Mouse (Mus musculus): ENCODE data around the gene Ctnna2. TPM values are rescaled to one million over a fixed set of nuclear protein-coding genes. Genes with fewer than 3 reads are reported as not detected.

The Ctnna2 gene
- total RNA-seq, 4 experiments from 2014 or later: 80.6 to 88.0 (median 82.3) TPM

GRCm38 (mm10) chr6:77286317-77286716 is 693.2 kb downstream of the Ctnna2 start:
- DNase-seq (ENCODE audit: low spot score in 2 of 2): no peak

- peak; percentile 24 to 30 for DNase-seq (ENCODE audit: low spot score in 2 of 2)
Observed at GRCm38 (mm10) chr6:77278794-77279193, 700.7 kb downstream of the Ctnna2 start.

GRCm38 (mm10) chr6:77265163-77265562 is 714.3 kb downstream of the Ctnna2 start:
- DNase-seq (ENCODE audit: low spot score in 2 of 2): no peak

- peak; percentile 22 to 33 for DNase-seq (ENCODE audit: low spot score in 2 of 2)
Observed at GRCm38 (mm10) chr6:77257358-77258105, 722.0 kb downstream of the Ctnna2 start.

- no peak for DNase-seq (ENCODE audit: low spot score in 2 of 2)
Observed at GRCm38 (mm10) chr6:77256348-77256747, 723.2 kb downstream of the Ctnna2 start.

- peak; percentile 42 to 52 for DNase-seq (ENCODE audit: low spot score in 2 of 2)
Observed at GRCm38 (mm10) chr6:77253480-77253879, 726.0 kb downstream of the Ctnna2 start.

- DNase-seq (ENCODE audit: low spot score in 2 of 2): peak; percentile 44 to 47
Observed at GRCm38 (mm10) chr6:77243541-77244231, 735.8 kb downstream of the Ctnna2 start.

- DNase-seq (ENCODE audit: low spot score in 2 of 2): peak; percentile 82 to 84
Observed at GRCm38 (mm10) chr6:77242601-77243406, 736.7 kb downstream of the Ctnna2 start, which contains the start of gene Lrrtm1. TSS of gene Lrrtm1 (plus strand) at chr6:77242689.

- DNase-seq (ENCODE audit: low spot score in 2 of 2): no peak
Observed at GRCm38 (mm10) chr6:77240426-77240825, 739.1 kb downstream of the Ctnna2 start.

GRCm38 (mm10) chr6:77222849-77223638 is 756.5 kb downstream of the Ctnna2 start:
- DNase-seq (ENCODE audit: low spot score in 2 of 2): peak; percentile 69 to 75

- no peak for DNase-seq (ENCODE audit: low spot score in 2 of 2)
Observed at GRCm38 (mm10) chr6:77220776-77221175, 758.7 kb downstream of the Ctnna2 start.

- no peak for DNase-seq (ENCODE audit: low spot score in 2 of 2)
Observed at GRCm38 (mm10) chr6:77218875-77219274, 760.6 kb downstream of the Ctnna2 start.

GRCm38 (mm10) chr6:77215322-77215721 is 764.2 kb downstream of the Ctnna2 start:
- DNase-seq (ENCODE audit: low spot score in 2 of 2): no peak

GRCm38 (mm10) chr6:77213757-77214409 is 765.6 kb downstream of the Ctnna2 start:
- no peak for DNase-seq (ENCODE audit: low spot score in 2 of 2)

- DNase-seq (ENCODE audit: low spot score in 2 of 2): no peak
Observed at GRCm38 (mm10) chr6:77209929-77210328, 769.6 kb downstream of the Ctnna2 start.

- peak; percentile 63 to 66 for DNase-seq (ENCODE audit: low spot score in 2 of 2)
Observed at GRCm38 (mm10) chr6:77209183-77209582, 770.3 kb downstream of the Ctnna2 start.

GRCm38 (mm10) chr6:77199375-77199774 is 780.1 kb downstream of the Ctnna2 start:
- DNase-seq (ENCODE audit: low spot score in 2 of 2): no peak

GRCm38 (mm10) chr6:77196650-77197049 is 782.8 kb downstream of the Ctnna2 start:
- no peak for DNase-seq (ENCODE audit: low spot score in 2 of 2)

GRCm38 (mm10) chr6:77191635-77192034 is 787.9 kb downstream of the Ctnna2 start:
- no peak for DNase-seq (ENCODE audit: low spot score in 2 of 2)

GRCm38 (mm10) chr6:77188628-77189027 is 790.9 kb downstream of the Ctnna2 start:
- no peak for DNase-seq (ENCODE audit: low spot score in 2 of 2)

All from layer of hippocampus, adult 8-10 months (tissue).